In genomic region chr7:110288731-110289191, GRCm38 (mm10) we compare ENCODE assay signal across 8 mouse cellular contexts.
DNase-seq lines count a peak whose midpoint lies in the region; ATAC-seq and TF ChIP-seq lines count a peak whose summit lies in the region.

No protein-coding gene starts in this region.

- no peak for TF ChIP-seq CTCF in olfactory bulb, adult 2 months (IDR thresholded peaks at IDR 0.05; ENCODE audit: insufficient read depth, low read depth, low read length)

- no peak overlapping the region for H3K4me3 ChIP-seq in intestine, embryonic 16.5 days (ENCODE audit: low read length)
- no peak overlapping the region for H3K4me3 ChIP-seq in olfactory bulb, adult 2 months (ENCODE audit: insufficient read depth, low read depth, low read length)

- no peaks in the 10 kb centered on the region for H3K36me3 ChIP-seq in intestine, embryonic 16.5 days (ENCODE audit: control insufficient read depth, insufficient read depth, low read length)

- no peak for TF ChIP-seq POLR2A in olfactory bulb, adult 2 months (IDR thresholded peaks at IDR 0.05; ENCODE audit: insufficient read depth, low read depth, low read length)

- peak; percentile 62 for DNase-seq in adrenal gland, adult 2 months
- DNase-seq in adrenal gland, adult 8-10 months, result no peak
- DNase-seq in Muller cell, postnatal 12 days (ENCODE audit: inconsistent ontology term), result peak; percentile 96
- peak; percentile 89 to 92 for DNase-seq in gastrocnemius, adult 8-10 months (ENCODE audit: low spot score in 2 of 2)
- no peak for DNase-seq in spleen, postnatal 4 days (ENCODE audit: low spot score in 2 of 2)
- DNase-seq in embryo, embryonic 9.5 days (ENCODE audit: extremely low spot score), result no peak

- peak overlapping the region; percentile 73 for H3K27ac ChIP-seq in intestine, embryonic 16.5 days (ENCODE audit: low read length)
- 0 out of 2 replicates have a peak overlapping the region, but pooled peaks have one; percentile 54 for H3K27ac ChIP-seq in olfactory bulb, adult 2 months (ENCODE audit: insufficient read depth, low read depth, low read length)

- no peaks in the 10 kb centered on the region for H3K9me3 ChIP-seq in intestine, embryonic 16.5 days (ENCODE audit: control insufficient read depth, low read length)

- peaks cover 11% of the 10 kb centered on the region; the same call in 1 of the 2 replicates for H3K4me1 ChIP-seq in intestine, embryonic 16.5 days (ENCODE audit: control insufficient read depth, insufficient read depth, low read length)
- peaks cover 23% of the 10 kb centered on the region for H3K4me1 ChIP-seq in olfactory bulb, adult 2 months (ENCODE audit: control insufficient read depth, insufficient read depth, low read length)

- ATAC-seq in intestine, embryonic 16.5 days, result peak; percentile 56; the same call in 1 of the 2 replicates

- no peak overlapping the region for H3K4me2 ChIP-seq in intestine, embryonic 16.5 days (ENCODE audit: low read depth, low read length)

- WGBS in intestine, embryonic 16.5 days, result 63% methylated on average over 6 of the region's 6 CpGs
- WGBS in olfactory bulb, adult 2 months, result 43% methylated on average over 6 of the region's 6 CpGs

- H3K27me3 ChIP-seq in intestine, embryonic 16.5 days (replicated peaks; ENCODE audit: control insufficient read depth, insufficient read depth, low read length), result no peaks in the 10 kb centered on the region

- no peak overlapping the region for H3K9ac ChIP-seq in intestine, embryonic 16.5 days (ENCODE audit: low read depth, low read length)

Comparison
In these comparisons a context has a peak if more than half of its experiments do, and no peak if none do; other contexts are left out.
1. DNase-seq: peak in adrenal gland, adult 2 months (single experiment), Muller cell, postnatal 12 days (single experiment) and gastrocnemius, adult 8-10 months (2 of 2); none in adrenal gland, adult 8-10 months (single experiment), spleen, postnatal 4 days (0 of 2) and embryo, embryonic 9.5 days (single experiment).